Mouse (Mus musculus): ENCODE data around the gene Haus6. TPM values are rescaled to one million over a fixed set of nuclear protein-coding genes. Genes with fewer than 3 reads are reported as not detected.

Haus6 gene
- polyA plus RNA-seq, 1 experiment from 2014 or later = 12.4 TPM

DNA sequence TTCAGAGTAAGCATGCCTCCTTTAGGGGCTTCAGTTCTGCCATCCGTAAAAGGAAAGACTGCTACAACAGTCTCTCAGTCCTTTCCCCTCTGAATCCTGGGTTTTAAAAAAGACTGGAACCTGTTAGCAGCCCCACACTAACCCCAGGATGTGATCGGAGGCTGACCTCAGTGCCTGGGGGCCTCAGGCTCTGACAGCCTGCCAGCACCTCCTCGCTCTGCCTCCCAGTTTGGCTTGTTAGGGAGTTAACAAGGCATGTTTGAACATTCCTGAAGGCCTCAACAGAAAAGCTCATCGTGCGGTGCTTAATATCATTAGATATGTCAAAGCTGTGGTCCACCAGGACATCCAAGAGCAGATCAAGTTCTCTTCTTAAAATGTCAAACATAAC lies 77.8 kb downstream of the Haus6 start:
- WGBS = 26% methylated on average over 5 of the region's 5 CpGs
- no peak overlapping the region for H3K9ac ChIP-seq
- H3K27me3 ChIP-seq = no peaks in the 10 kb centered on the region
- no peak overlapping the region for H3K27ac ChIP-seq (replicated peaks)
- H3K4me2 ChIP-seq (replicated peaks) = no peak overlapping the region
- no peak for ATAC-seq (ENCODE audit: insufficient number of reproducible peaks, low FRiP score, low TSS enrichment, low read depth)
- H3K9me3 ChIP-seq (replicated peaks) = no peaks in the 10 kb centered on the region
- H3K36me3 ChIP-seq = no peaks in the 10 kb centered on the region
- 0 out of 2 replicates have a peak, but pooled peaks cover 2% of the 10 kb centered on the region for H3K4me1 ChIP-seq
- no peak overlapping the region for H3K4me3 ChIP-seq (replicated peaks)

GRCm38 (mm10) chr4:86533406-86534090 lies 78.3 kb downstream of the Haus6 start:
- Histone ChIP-seq H3K9ac (no peak overlapping the region), H3K36me3 (no peaks in the 10 kb centered on the region), H3K27me3 (no peaks in the 10 kb centered on the region), H3K27ac (replicated peaks) (no peak overlapping the region), H3K4me2 (replicated peaks) (no peak overlapping the region), H3K4me3 (replicated peaks) (no peak overlapping the region), H3K4me1 (0 out of 2 replicates have a peak, but pooled peaks cover 3% of the 10 kb centered on the region), H3K9me3 (replicated peaks) (no peaks in the 10 kb centered on the region)
- WGBS = 32% methylated on average over 8 of the region's 8 CpGs
- ATAC-seq (ENCODE audit: insufficient number of reproducible peaks, low FRiP score, low TSS enrichment, low read depth) = no peak

DNA sequence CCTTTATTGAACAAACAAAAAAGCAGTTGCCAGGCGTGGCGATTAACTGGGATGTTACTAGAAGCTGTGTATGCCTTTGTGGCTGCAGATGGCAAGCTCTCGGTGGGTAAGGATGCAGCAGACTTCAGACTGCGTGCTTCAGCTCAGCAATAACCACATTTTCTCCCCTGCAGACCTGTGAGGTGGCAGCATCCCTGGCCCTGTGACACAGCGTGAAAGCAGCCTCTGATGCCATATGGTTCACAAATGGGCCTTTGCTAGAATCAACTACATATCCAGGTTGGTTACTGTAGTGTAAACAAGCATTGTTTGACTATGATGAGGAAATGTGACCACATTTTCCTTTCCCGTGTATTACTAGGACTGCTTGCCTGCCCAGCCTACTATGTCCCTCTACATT lies 82.7 kb downstream of the Haus6 start:
- H3K4me1 ChIP-seq = peaks cover 26% of the 10 kb centered on the region
- no peak overlapping the region for H3K9ac ChIP-seq
- H3K9me3 ChIP-seq (replicated peaks) = no peaks in the 10 kb centered on the region
- H3K36me3 ChIP-seq = no peaks in the 10 kb centered on the region
- H3K27ac ChIP-seq (replicated peaks) = no peak overlapping the region
- H3K4me3 ChIP-seq (replicated peaks) = no peak overlapping the region
- WGBS = 59% methylated on average over 6 of the region's 6 CpGs
- ATAC-seq (ENCODE audit: insufficient number of reproducible peaks, low FRiP score, low TSS enrichment, low read depth) = no peak
- H3K27me3 ChIP-seq = no peaks in the 10 kb centered on the region
- H3K4me2 ChIP-seq (replicated peaks) = no peak overlapping the region

Other genes with a start within 250 kb of the Haus6 start
- gene Saxo1, start 53.7 kb downstream of the Haus6 start, polyA plus RNA-seq (2015; fragmentation: Nextera tagmentation; extraction: Ambion mirVana) = 0.09 TPM in 1 of 2 replicates, not detected in the other
- 84.6 and 85.4 TPM in 2 replicates for gene Rraga, start 36.4 kb downstream of the Haus6 start, polyA plus RNA-seq (2015; fragmentation: Nextera tagmentation; extraction: Ambion mirVana)
- 69.8 and 71.8 TPM in 2 replicates for gene Plin2, start 58.0 kb upstream of the Haus6 start, polyA plus RNA-seq (2015; fragmentation: Nextera tagmentation; extraction: Ambion mirVana)
- gene Dennd4c, start 136.5 kb upstream of the Haus6 start, polyA plus RNA-seq (2015; fragmentation: Nextera tagmentation; extraction: Ambion mirVana) = 7.2 and 7.6 TPM in 2 replicates
- 702 and 729 TPM in 2 replicates for gene Rps6, start 245.4 kb upstream of the Haus6 start, polyA plus RNA-seq (2015; fragmentation: Nextera tagmentation; extraction: Ambion mirVana)